Mouse (Mus musculus): Measurements from ENCODE around the gene Tjp2.
"Not testable (repeated sequence)": the region's sequence is repeated elsewhere in the genome, so short reads cannot be mapped to it uniquely, and the experiment has no call there.

Gene Tjp2

GRCm38 (mm10) chr19:24221455-24221854, 3.4 kb downstream of the Tjp2 start:
- DNase-seq (ENCODE audit: low read depth, low spot score) = no peak

GRCm38 (mm10) chr19:24220795-24221445, 3.9 kb downstream of the Tjp2 start:
- peak; percentile 14 for DNase-seq (ENCODE audit: low read depth, low spot score)

- DNase-seq (ENCODE audit: low read depth, low spot score) = no peak
These were observed 5.8 kb downstream of the Tjp2 start for GRCm38 (mm10) chr19:24219011-24219410.

- peak; percentile 8 for DNase-seq (ENCODE audit: low read depth, low spot score)
These were observed 6.5 kb downstream of the Tjp2 start for GRCm38 (mm10) chr19:24218291-24218690.

- no peak for DNase-seq (ENCODE audit: low read depth, low spot score)
These were observed 7.0 kb downstream of the Tjp2 start for GRCm38 (mm10) chr19:24217851-24218250.

GRCm38 (mm10) chr19:24216771-24217170, 8.1 kb downstream of the Tjp2 start:
- no peak for DNase-seq (ENCODE audit: low read depth, low spot score)

GRCm38 (mm10) chr19:24214939-24215338, 9.9 kb downstream of the Tjp2 start:
- DNase-seq (ENCODE audit: low read depth, low spot score) = no peak

GRCm38 (mm10) chr19:24213299-24213698, 11.5 kb downstream of the Tjp2 start:
- DNase-seq (ENCODE audit: low read depth, low spot score) = no peak

- no peak for DNase-seq (ENCODE audit: low read depth, low spot score)
These were observed 12.1 kb downstream of the Tjp2 start for GRCm38 (mm10) chr19:24212552-24213249.

- DNase-seq (ENCODE audit: low read depth, low spot score) = no peak
These were observed 13.7 kb downstream of the Tjp2 start for GRCm38 (mm10) chr19:24211168-24211567.

GRCm38 (mm10) chr19:24209516-24209915, 15.3 kb downstream of the Tjp2 start:
- no peak for DNase-seq (ENCODE audit: low read depth, low spot score)

- DNase-seq (ENCODE audit: low read depth, low spot score) = no peak
These were observed 16.9 kb downstream of the Tjp2 start for GRCm38 (mm10) chr19:24207967-24208366.

GRCm38 (mm10) chr19:24205001-24205400, 19.8 kb downstream of the Tjp2 start:
- no peak for DNase-seq (ENCODE audit: low read depth, low spot score)

- DNase-seq (ENCODE audit: low read depth, low spot score) = no peak
These were observed 23.0 kb downstream of the Tjp2 start for GRCm38 (mm10) chr19:24201848-24202247.

GRCm38 (mm10) chr19:24200566-24200965, 24.3 kb downstream of the Tjp2 start:
- DNase-seq (ENCODE audit: low read depth, low spot score) = no peak

GRCm38 (mm10) chr19:24198676-24199303, 26.0 kb downstream of the Tjp2 start:
- DNase-seq (ENCODE audit: low read depth, low spot score) = no peak

GRCm38 (mm10) chr19:24197338-24197737, 27.5 kb downstream of the Tjp2 start:
- DNase-seq (ENCODE audit: low read depth, low spot score) = no peak

GRCm38 (mm10) chr19:24195224-24195623, 29.6 kb downstream of the Tjp2 start:
- DNase-seq (ENCODE audit: low read depth, low spot score) = no peak

GRCm38 (mm10) chr19:24194216-24194615, 30.6 kb downstream of the Tjp2 start:
- DNase-seq (ENCODE audit: low read depth, low spot score) = peak; percentile 42

- DNase-seq (ENCODE audit: low read depth, low spot score) = no peak
These were observed 31.9 kb downstream of the Tjp2 start for GRCm38 (mm10) chr19:24192946-24193345.

GRCm38 (mm10) chr19:24187791-24188190, 37.0 kb downstream of the Tjp2 start:
- no peak for DNase-seq (ENCODE audit: low read depth, low spot score)

- DNase-seq (ENCODE audit: low read depth, low spot score) = not testable (repeated sequence)
These were observed 37.5 kb downstream of the Tjp2 start for GRCm38 (mm10) chr19:24187358-24187757.
